Mouse (Mus musculus) gastrocnemius, adult 18-20 months (tissue): ENCODE measurements at regions not wholly inside any gene's neighbourhood (a gene's known extent, or its start where the extent isn't known, plus 50 kb on each side); places are given as distances from the start of the nearest gene placed in this dataset.

Experiments
- DNase-seq: peaks from one replicate; pipeline ENCODE4 v3.0.0; 2021; ENCODE audit warnings: low spot score

DNA sequence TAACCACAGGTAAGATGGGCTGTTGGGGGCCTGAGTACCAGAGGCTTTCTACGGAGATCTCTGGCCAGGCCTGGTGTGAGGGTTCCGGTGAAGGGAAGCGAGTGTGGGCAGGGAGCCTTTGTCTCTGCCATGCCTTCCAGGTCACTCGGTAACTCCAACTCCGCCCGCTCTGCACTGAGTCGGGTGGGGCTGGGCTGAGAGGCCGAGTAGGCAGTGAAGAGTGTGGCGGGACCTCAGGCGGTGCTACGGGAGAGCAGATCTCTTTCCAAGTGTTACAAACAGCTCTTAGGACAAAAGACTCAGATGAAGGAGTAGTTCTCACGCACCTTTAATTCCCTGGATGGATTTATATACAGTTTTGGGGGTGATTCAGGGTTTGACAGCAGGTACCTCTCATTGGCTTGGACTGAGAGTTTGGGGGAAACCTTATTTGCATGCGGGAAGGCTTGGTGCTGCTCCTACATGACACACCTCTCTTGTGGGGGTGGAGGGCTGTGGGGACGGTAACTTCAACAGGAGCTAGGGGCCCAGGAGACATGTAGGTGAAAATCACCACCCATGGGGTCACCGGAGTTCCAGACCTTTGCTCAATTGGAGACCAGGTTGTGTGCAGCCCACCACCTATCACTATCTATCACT, 54.7 kb upstream of the Ralgps2 start:
- DNase-seq: no peak

GRCm38 (mm10) chr1:156993105-156993504, 53.7 kb upstream of the Ralgps2 start:
- no peak for DNase-seq

DNA sequence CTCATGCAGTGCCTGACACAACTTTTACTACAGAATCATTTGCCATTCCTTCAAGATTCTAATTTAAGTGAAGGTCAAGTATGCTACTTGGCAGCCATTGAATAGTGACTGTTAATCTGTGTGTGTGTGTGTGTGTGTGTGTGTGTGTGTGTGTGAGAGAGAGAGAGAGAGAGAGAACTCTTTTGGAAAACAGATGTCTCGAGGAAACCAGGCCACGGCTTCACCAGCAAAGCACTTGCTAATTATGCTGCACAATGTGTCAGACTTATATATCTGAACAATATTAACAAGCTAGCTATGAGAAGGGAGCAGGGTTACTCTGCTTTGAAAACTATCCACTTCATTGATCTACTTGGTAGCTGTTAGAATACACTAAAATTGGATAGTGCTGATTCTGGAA, 53.1 kb upstream of the Ralgps2 start:
- no peak for DNase-seq

DNA sequence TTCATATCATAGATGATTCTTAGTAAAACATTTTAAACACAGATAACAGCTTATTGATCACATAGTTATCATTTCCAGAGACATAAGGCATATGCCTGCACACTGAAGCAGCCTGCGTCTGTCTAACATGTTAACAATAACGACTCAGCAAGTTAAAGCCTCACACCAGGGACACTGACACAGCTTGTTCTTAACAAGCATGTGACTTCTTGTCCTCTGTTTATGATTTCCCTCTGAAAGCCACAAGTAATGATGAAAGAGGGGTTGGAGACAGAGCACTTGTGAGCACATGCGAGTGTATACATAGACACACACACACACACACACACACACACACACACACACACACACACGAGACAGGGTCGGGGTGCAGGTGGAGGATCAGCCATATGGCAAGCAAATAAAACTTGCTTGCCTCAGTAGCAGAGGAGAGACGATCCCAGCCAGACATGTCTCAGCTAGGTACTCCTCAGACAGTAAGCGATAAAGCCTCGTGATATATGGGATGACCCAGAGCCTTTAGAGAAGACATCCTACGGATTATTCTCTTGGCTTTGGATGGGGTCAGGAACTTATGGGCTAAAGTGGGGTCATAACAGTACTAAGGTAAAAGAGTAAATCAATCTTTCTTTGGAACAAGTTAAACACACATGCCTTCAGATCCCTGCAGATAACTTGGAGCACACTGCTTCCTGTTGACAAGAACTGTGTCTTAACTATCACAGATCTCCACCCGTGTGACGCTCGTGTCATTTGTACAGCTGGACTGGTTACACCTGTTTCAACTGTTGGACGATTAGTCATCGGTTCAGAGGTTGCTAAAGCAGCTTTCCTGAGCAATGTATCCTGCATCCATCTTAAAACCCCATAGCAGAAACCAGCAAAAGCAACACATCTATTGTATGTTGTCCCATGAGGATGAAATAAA, 51.4 kb upstream of the Ralgps2 start:
- no peak for DNase-seq

GRCm38 (mm10) chr1:156990112-156990511, 50.7 kb upstream of the Ralgps2 start:
- DNase-seq: no peak

DNA sequence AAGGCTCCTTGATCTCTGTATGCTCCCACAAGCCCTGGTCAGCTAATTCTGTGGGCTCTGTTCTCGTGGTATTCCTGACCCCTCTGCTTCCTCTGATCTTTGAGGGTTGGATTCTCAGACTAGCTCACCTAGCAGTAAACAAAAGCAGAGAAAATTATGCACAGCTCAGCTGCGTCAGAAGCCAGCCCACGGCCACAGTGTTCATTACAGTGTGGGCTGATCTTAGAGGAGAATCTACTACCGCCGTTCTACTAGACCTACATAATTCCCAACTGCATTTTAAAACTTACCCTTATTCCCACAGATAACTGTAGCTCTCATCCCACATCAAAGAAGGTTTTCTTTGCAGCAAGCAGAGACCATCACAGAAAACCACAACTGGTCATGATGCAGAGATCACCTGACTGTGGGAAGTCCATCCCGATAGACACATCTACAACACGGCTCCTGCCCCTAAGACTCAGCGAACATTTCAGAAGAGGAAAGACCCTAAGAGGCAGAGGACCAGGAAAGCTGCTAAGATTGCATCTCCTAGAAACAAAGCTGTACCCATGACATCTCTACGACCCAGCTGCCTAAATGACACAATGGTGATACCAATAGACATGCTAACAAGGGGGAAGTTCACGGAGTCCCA, 49.8 kb upstream of the Ralgps2 start:
- no peak for DNase-seq
